Mouse (Mus musculus) v-Abl transformed pro-B cells (cell line): ENCODE results near the gene Hpse2.

Source experiments
- in situ Hi-C, 2 experiments: fragments of 400-800 bp; cut with MboI; formaldehyde crosslinking; loops; one replicate each; pipeline ENCODE4 v1.15.1; 2025; ENCODE audit not compliant: unreplicated experiment in 2 of 2

Gene Hpse2

DNA sequence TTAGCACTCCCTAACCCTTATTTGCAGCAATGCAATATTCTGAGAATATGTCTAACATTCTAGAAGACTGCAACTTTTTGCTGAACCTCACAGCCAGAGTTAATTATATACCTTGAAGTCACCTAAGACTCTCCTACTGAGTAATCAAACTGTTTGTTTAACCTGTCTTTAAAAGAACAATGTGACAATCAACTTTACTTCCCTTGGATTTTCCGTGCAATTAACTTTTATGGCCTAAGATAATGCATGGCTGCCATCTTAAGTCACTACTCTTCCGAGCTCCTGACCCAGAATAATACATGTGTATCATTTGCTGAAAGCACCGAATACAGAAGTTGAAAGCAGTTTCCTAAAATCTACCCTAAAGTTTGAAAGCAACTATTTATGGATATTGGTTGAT is 407.6 kb downstream of the Hpse2 start:
- in situ Hi-C loops = no loop called here

DNA sequence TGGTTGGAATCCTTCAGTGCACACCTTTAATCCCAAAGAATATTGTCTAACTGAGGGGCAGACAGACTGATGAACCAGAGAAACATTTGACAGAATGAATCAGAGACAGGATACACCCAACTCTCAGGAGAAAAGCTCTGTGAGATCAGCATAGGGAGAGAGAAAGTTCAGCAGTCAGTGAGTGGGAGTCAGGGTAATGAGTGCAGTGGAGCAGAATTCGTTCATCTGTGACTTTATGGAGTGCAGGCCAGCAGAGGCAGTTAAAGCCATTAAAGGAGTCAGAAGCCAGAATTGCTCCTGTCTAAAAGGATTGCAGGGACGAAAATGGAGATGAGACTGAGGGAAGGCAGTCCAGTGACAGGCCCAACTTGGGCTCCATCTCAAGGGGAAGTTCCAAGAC is 410.2 kb downstream of the Hpse2 start:
- in situ Hi-C loops = no loop called here

DNA sequence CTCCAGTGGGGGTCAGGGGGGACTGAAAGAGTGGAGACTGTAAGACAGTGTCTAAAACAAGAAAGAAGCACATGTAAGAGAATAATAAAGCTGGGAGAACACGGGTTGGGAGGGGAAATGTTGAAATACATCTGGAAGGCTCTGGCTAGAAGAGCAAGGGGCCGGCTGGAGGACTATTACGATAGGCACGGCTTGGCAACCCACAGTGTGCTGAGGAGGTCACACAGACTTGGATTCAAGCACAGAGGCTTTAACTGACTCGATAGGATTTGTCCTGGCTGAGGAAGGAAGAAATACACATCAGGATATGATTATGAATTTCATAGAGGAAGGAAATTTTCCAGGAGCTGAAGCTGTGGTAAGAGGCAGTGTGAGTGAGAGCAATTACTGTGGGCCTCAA is 414.4 kb downstream of the Hpse2 start:
- in situ Hi-C loops = no loop called here

GRCm38 (mm10) chr19:42965171-42965570 is 423.0 kb downstream of the Hpse2 start:
- in situ Hi-C loops = no loop called here

- in situ Hi-C loops = no loop called here
These were observed 440.0 kb downstream of the Hpse2 start for GRCm38 (mm10) chr19:42948114-42948636.

DNA sequence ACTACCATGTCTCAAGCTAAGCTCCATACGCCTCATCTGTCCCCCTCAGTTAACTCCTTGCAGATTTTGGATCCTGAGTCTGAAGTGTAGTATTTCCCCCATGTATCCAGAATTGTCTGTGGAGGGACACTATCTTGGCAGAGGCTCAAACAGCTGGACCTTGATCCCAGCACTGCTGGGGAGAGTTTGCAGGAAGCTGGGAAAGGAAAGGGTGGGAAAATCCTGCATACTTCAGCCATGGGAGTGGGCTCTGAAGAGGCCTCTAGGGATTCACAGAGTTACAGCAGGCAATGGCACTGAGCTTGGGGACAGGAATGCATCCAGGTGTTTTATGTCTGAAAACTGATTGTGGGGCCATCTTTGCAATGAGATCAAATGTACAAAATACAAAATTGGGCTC is 450.6 kb downstream of the Hpse2 start:
- in situ Hi-C loops = no loop called here

GRCm38 (mm10) chr19:42936661-42937193 is 451.4 kb downstream of the Hpse2 start:
- in situ Hi-C loops = no loop called here

DNA sequence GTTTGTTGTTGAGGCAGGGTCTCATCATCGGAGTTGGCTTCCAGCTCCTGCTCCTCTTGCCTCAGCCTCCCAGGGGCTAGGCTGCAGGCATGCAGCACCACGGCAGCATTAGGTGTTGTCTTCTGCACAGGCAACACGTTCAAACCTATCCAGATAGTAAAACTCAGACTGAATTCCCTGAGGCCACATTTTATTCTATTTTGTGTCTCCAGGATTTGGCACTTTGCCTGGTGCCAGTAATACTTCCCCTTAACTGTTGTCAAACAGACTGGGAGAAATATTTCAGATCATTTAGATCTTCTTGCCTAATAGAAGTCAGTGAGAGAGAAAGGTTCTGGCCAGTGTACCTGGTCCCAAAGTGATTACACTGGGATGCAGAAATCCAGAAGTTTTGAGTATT is 458.5 kb downstream of the Hpse2 start:
- in situ Hi-C loops = no loop called here

DNA sequence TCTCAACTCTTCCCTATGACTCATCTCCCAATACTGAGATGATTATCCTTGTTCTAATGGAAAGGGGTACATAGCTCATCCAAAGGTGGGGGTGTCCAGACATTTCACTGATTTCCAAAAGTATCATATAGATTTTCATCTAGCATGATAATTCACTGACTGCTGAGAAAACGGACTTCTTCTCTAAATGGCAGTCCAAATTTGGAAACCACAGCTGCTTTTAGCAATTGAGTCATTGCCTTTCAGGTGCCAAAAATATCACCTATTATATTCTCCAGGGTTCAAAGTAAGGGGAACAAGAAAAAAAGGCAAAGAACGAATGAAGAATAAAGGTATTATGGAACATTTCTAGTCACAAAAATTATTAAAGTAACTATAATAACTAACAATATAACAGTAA is 459.9 kb downstream of the Hpse2 start:
- in situ Hi-C loops = no loop called here

DNA sequence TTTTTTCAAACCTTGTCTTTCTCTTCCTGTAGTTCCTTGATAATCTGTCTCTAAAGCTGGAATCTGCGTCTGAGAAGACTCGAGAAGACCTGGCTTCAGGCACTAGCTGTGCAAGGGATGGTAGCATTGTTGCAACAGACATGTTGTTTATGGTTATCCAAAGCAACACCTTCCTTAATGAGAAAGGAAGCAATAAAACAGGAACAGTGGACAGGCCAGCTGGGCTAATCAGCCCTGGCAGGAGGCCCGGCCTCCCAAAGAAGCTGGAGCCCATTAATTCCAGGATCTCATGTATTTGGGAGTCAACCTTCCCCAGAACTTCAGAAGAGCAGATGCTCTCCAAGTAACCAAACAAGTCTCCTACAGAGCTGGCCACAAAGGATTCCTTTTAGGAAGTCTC is 465.5 kb downstream of the Hpse2 start:
- in situ Hi-C loops = no loop called here

GRCm38 (mm10) chr19:42913703-42914102 is 474.5 kb downstream of the Hpse2 start:
- in situ Hi-C loops = no loop called here

GRCm38 (mm10) chr19:42909719-42910118 is 478.4 kb downstream of the Hpse2 start:
- in situ Hi-C loops = no loop called here

GRCm38 (mm10) chr19:42908553-42908952 is 479.6 kb downstream of the Hpse2 start:
- in situ Hi-C loops = no loop called here

GRCm38 (mm10) chr19:42906328-42906727 is 481.8 kb downstream of the Hpse2 start:
- in situ Hi-C loops = no loop called here

- in situ Hi-C loops = no loop called here
These were observed 483.4 kb downstream of the Hpse2 start for GRCm38 (mm10) chr19:42904726-42905125.

GRCm38 (mm10) chr19:42904240-42904639 is 483.9 kb downstream of the Hpse2 start:
- in situ Hi-C loops = no loop called here

- in situ Hi-C loops = no loop called here
These were observed 484.3 kb downstream of the Hpse2 start for GRCm38 (mm10) chr19:42903840-42904239.

DNA sequence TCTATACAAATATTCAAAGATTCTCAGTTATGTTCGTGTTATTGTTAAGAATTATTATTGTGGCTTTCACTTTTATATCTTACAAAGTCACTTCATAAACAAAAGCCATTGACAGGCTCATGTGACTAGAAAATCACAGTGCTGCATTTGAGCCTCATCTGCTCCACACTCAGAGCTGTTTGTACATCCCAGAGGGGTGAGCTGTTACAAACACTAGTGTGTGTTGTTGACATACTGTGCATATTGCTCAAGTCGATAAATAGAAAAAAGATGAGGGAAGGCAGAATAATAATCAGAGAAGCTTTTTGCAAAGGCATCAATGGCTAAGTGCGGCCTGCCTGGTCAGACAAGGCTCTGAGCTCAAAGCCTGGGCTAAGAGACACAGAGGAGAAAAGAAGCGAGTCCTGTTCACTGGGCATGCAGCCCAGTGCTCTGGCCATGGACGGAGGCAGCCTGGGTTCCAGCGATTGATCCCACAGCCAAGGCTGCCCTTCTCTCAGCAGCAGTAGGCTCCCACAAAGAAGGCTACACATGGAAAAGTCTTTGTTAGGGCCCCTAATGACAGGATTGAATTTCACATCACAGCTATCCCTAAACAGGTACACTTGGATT is 485.6 kb downstream of the Hpse2 start:
- in situ Hi-C loops = no loop called here

GRCm38 (mm10) chr19:42891599-42891998 is 496.6 kb downstream of the Hpse2 start:
- in situ Hi-C loops = no loop called here

- in situ Hi-C loops = no loop called here
These were observed 510.5 kb downstream of the Hpse2 start for GRCm38 (mm10) chr19:42877653-42878052.

GRCm38 (mm10) chr19:42876563-42876962 is 511.6 kb downstream of the Hpse2 start:
- in situ Hi-C loops = no loop called here

- in situ Hi-C loops = no loop called here
These were observed 518.3 kb downstream of the Hpse2 start for GRCm38 (mm10) chr19:42869663-42870530.
